Mouse (Mus musculus): ENCODE measurements around the gene Gramd4.

DNA sequence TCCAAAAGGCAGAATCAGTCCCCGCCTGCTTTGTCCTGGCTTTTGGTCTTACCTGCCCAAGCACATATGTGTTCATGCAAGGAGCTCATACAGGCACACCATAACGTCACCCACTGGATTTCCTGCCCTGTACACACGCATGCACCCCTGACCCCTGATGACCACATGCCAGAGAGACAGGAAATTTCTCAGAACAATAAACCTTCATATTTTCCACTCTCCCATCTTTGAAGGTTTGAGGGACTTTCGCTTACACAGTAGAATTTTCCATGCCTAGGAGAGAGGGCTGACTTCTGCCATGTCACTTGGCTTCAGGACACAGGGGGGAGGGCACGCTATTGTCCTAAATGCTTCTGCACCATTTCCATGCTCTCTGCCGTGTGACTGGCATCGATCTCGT is 37.5 kb upstream of the Gramd4 start:
- TF ChIP-seq POLR2A (IDR thresholded peaks at IDR 0.05; ENCODE audit: borderline replicate concordance, insufficient read depth, low read length) (no peak), CTCF (IDR thresholded peaks at IDR 0.05; ENCODE audit: borderline replicate concordance, insufficient read depth, low read depth, low read length) (no peak)

Measured in cerebellum, adult 2 months (tissue).